Mouse (Mus musculus): ENCODE data around the gene Lce1c.
"Not testable (repeated sequence)": the region's sequence is repeated elsewhere in the genome, so short reads cannot be mapped to it uniquely, and the experiment has no call there.

Gene Lce1c

DNA sequence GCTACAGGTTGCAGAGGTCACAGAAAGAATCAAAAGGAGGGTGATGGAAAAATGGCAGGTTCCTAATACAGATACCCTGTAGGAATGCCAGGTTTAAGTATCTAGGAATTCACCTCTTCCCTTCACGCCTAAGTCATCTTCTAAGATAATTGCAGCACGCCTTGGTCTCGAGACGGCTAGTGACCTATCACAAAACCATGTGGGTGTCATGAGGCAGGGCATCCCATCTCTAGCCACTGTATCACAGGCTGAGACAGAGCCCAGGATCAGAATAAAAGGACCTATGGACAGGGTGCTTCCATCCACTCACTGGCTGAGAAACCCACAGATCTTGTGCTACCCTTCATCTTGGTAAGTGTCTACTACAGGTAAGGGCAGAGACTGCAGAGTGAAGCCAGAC, at the start of gene Lce1c:
TSS of gene Lce1c (plus strand) at position 301 of the 400 bp plus-strand sequence.
- no peak for DNase-seq (ENCODE audit: low spot score)

- no peak for DNase-seq (ENCODE audit: low spot score)
Measured at GRCm38 (mm10) chr3:92637745-92638652, 41.0 kb upstream of the Lce1c start.

DNA sequence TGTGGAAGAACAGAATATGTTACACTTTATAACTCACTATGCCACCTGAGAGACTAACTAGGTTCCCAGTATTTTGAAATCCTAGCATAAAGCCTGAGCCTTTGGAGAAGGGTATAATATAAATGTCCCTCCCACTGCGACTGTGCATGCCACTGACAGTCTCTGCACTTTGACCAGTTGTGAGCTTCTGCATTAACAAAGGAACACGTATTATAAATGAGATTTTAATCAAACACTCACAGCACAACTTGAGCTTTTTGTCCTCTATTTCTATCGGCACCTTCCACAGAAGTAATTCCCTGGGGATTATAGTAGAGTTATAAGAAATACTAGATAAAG, 40.4 kb upstream of the Lce1c start:
- no peak for DNase-seq (ENCODE audit: low spot score)

- DNase-seq (ENCODE audit: low spot score), result no peak
Measured at GRCm38 (mm10) chr3:92639854-92640253, 39.2 kb upstream of the Lce1c start.

GRCm38 (mm10) chr3:92648207-92648606, 30.8 kb upstream of the Lce1c start, which contains the start of gene Lce1a1:
Lce1a1 (minus strand) TSS chr3:92648307.
- DNase-seq (ENCODE audit: low spot score), result no peak

GRCm38 (mm10) chr3:92656826-92657225, 22.2 kb upstream of the Lce1c start, which contains the start of gene Lce1b:
Lce1b (minus strand) TSS chr3:92656926.
- DNase-seq (ENCODE audit: low spot score), result no peak

- no peak for DNase-seq (ENCODE audit: low spot score)
Measured at GRCm38 (mm10) chr3:92670215-92670614, 8.8 kb upstream of the Lce1c start, which contains the start of gene Lce1a2. Lce1a2 (minus strand) TSS chr3:92670315.

DNA sequence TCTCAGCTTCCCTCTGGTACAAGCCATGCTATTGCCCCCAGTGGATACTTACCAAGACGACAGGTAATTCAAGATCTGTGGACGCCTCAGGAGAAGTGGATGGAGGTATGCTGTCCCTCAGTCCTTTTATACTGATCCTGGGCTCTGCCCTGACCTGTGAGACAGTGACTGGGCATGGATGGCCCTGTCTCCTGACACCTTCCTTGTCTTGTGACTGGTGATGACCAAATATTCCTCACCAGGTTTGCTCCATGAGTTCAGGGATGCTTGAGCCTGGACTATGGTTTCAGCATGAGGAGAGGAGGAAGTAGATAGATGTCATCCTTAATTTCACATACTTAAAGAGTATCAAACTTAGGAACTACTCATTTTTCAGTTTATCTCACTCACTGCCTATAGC, 8.1 kb downstream of the Lce1c start, which contains the start of gene Lce1d:
TSS of gene Lce1d (minus strand) at position 101 of the 400 bp plus-strand sequence.
- DNase-seq (ENCODE audit: low spot score), result no peak

DNA sequence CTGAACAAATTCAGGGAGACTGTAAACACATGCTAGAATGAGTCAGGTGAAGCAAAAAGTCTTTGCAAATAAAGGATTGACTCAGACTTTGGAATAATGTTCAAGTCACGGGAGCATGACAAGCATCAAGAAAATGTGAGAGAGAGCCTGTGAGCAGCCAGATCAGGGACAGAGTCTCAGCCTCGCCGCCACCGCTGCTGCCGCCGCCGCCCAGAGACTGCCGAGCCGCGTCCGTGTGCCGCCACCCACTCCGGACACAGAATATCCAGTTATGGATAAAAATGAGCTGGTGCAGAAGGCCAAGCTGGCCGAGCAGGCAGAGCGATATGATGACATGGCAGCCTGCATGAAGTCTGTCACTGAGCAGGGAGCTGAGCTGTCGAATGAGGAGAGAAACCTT, 10.1 kb downstream of the Lce1c start:
- not testable (repeated sequence) for DNase-seq (ENCODE audit: low spot score)

DNA sequence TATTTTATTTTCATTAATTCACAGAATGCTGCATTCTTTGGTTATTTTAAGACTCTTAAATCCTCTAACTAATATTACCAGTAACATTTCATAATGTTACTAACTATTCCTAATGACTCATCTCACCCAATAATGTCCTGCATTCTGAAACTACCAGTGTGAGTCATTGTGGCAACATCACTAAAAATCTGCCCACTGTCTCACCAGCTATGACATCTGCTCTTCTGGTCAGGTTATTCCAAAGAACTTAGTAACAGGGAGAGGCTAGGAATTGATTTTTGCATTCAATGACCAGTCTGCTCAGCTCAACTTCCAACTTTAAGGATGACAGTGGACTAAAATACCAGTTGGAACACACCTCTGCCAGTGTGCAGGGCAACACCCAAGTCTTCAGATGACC, 12.6 kb downstream of the Lce1c start:
- no peak for DNase-seq (ENCODE audit: low spot score)

GRCm38 (mm10) chr3:92694613-92695012, 15.6 kb downstream of the Lce1c start:
- no peak for DNase-seq (ENCODE audit: low spot score)

DNA sequence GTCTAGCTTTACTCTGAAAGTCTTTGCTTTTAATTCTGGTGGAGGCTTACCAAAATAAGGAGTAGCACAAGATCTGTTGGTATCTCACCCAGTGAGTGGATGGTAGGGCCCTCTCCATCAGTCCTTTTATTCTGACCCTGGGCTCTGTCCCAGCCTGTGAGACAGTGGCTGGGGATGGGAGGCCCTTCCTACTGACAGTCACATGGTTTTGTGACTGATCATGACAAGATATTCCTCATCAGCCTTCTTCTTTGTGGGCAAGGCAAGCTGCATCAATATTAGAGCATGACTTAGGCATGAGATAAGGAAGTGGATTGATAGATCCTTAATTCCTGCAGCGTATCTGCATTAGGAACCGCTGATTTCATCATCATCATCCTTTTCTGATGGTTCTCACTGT, 29.9 kb downstream of the Lce1c start, which contains the start of gene Lce1e:
TSS of gene Lce1e (minus strand) at position 101 of the 400 bp plus-strand sequence.
- no peak for DNase-seq (ENCODE audit: low spot score)

- DNase-seq (ENCODE audit: low spot score), result no peak
Measured at GRCm38 (mm10) chr3:92715122-92715521, 36.1 kb downstream of the Lce1c start.

DNA sequence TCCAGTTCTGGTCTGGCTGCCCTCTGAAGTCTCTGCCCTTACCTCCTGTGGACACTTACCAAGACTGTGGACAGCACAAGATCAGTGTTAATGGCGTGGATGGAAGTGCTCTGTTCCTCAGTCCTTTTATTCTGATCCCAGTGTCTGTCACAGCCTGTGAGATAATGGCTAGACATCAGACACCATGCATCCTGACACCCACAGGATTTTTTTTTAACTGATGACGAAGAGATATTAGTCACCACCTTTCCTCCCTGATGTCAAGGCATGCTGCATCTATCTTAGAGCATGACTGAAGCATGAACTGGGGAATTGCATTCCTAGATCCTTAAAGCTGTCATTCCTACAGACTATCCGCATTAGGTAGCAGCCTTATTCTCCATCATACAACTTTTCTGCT, 41.2 kb downstream of the Lce1c start, which contains the start of gene Lce1f:
TSS of gene Lce1f (minus strand) at position 101 of the 400 bp plus-strand sequence.
- no peak for DNase-seq (ENCODE audit: low spot score)

GRCm38 (mm10) chr3:92722631-92723030, 43.6 kb downstream of the Lce1c start:
- DNase-seq (ENCODE audit: low spot score), result no peak
